Mouse (Mus musculus) small intestine, adult 2 months (tissue): ENCODE data around the gene Tnfaip6.

Experiments
- CTCF ChIP-seq: fragments of 200-500 bp; IDR thresholded peaks from 2 replicates; pipeline ENCODE4 v1.5.1; 2012; ENCODE audit warnings: low read depth, mild to moderate bottlenecking, control low read depth, inconsistent platforms, low read length, moderate library complexity, mixed read lengths; ENCODE audit not compliant: insufficient replicate concordance, insufficient read length; ENCODE audit errors: extremely low read depth
- POLR2A ChIP-seq: fragments of 200-500 bp; IDR thresholded peaks from 2 replicates; pipeline ENCODE4 v1.6.1; 2012; ENCODE audit warnings: low read depth, mild to moderate bottlenecking, control low read depth, inconsistent platforms, low read length, moderate library complexity

GRCm38 (mm10) chr2:52038558-52038957 lies 749 bp downstream of the Tnfaip6 start:
- TF ChIP-seq POLR2A: no peak
- no peak for TF ChIP-seq CTCF
